Mouse (Mus musculus) granulocyte monocyte progenitor cell, adult 5-6 weeks (primary cell): ENCODE data around the gene Smim11. TPM values are rescaled to one million over a fixed set of nuclear protein-coding genes. Genes with fewer than 3 reads are reported as not detected.

Source experiments
- ATAC-seq: replicated peaks from 2 replicates; pipeline ENCODE4 v1.8.0; 2016; ENCODE audit warnings: mild to moderate bottlenecking, moderate TSS enrichment, inconsistent platforms; ENCODE audit not compliant: poor library complexity, severe bottlenecking
- total RNA-seq, 2 experiments: library from RNA; stranded (forward) in 1 of 2; stranded (reverse) in 1 of 2; fragments of 200-712, 200-1000 nt in 1 of 2; fragments of >200 nt in 1 of 2; fragmentation: Nextera tagmentation in 1 of 2; gene quantifications; 2 replicates each; pipeline ENCODE4 v1.2.3; 2014 to 2017

The Smim11 gene
- total RNA-seq (2014; fragmentation: Nextera tagmentation) (100 and 115 TPM in 2 replicates), total RNA-seq (2017) (120 and 157 TPM in 2 replicates)

DNA sequence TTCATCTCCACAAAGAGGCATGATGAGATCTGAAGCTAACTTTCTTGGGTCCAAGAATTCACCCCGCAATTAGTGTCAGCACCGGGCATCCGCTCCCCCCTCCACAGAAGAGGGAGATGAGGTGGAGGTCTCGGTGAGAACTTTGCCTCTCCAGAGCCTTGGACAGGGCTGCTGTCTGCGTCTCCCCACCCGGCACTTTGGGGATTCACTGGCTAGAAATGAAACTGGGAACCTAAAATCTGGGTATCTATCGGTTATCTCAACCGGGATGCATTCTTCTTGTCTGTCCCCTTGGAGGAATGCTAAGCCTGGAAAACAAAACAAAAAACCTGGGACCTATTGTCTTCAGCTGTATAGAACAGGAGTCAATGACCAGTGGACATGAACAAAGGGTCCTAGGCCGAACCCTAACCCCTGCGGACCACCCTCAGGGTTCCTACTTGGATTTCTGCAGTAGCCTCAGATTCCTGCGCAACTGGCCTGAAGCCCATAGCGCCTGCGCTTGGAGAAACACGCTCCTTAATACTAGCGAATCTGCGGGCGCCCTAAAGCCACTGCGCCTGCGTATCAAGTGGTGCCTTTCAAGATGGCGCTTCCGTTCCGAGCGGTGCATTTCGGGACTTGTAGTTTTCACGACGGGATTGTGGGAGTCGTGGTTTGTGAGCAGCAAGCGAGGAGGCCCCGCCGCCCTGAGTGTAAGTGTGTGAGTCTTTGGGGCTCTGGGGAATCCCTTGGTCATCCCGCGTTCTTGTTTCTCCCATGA, at the start of gene Smim11:
Gene Smim11, plus strand, starts transcription at position 638 of the 763 bp plus-strand sequence.
- peak; percentile 94 for ATAC-seq

DNA sequence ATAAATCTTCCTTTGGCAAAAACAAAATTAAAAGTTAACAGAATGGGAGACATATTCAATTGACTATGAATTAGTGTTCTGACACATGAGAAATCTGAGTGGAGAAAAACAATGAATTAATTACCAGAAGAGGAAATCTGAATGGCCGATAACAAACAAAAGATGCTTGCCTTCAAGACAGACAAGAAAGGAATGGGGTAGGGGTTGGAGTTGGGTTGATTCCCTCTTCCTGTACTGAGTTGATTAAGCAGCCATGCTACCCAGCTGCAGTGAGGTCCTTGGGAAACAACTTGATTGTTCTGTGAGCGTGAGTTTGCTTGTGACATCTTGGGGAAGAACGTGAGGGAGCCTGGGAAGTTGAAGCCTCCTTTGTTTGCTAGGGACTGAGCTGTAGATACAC, 46.8 kb upstream of the Smim11 start:
- ATAC-seq = no peak

DNA sequence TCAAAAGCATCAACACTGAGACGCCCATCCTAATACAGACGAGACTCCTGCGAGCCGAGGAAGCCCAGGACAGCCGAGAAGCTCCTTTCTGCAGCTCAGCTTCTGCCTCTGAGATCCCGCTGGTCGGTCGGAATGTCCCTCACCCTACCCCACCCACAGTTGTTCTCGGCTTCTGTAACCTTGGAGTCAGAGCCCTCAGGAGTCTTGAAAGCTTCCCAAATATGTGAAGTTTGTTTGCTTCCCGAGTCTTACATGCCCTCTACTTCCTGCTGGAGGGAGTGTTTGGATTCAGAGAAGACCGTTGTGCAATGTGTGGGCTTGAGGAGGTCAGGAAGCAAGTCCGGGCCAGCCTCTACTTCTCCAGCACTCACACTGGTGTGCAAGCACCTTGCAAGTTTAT, 33.2 kb upstream of the Smim11 start:
- ATAC-seq = no peak

DNA sequence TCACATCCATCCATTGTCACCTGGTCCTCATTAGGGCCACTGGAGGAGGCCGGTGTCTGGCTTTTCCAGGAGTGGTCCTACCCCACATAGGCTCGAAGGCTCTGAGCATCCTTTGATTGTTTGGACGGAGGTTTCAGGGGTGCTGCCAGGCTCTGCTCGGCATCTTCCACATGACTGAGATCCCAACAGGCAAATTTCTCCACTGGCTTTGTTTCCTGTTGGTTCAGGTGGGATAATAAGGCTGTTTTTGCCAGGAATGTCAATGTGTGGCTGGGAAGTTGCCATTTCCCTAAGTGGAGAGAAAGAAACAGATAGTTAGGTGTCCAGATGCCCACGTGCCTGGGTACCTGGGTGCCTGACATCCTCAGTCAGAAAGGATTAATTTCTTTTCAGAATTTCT, 26.6 kb upstream of the Smim11 start:
- no peak for ATAC-seq

DNA sequence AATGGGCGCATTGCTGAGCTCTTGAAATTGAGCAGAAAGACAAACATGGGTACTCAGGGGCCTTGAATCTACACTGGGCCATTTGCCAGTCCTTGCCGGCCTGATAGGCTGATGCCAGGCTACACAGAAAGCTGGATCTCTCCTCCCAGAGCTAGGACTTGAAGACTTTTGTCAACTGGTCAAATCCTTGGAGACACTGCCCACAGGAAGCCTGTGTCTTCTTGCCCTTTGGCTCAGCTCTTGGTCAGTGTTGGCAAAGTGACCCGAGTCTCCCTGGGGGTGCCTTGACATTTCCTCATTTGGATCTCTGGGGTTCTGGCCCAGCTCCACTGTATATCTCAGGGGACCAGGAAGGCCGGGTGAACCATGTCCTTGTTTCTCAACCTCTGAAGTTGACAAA, 25.6 kb upstream of the Smim11 start:
- ATAC-seq = no peak

DNA sequence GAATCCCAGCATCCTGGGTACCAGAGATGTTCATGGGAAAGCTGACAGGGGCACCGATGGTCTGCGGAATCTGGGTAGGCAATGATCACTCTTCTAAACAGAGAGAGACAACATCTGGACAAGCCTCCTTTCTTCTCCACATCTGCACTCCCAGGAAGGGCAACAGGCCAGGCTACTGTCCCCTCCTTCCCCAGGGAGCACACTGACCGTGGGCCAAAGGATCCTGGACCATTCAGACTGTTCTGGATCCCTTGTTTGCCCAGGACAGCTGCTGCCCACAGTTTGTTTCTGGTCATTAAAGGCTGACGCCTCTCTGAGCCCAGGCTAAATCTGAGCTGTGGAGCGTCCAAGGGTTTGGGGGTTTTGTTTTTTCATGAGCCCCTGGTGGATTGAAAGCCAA, 18.4 kb upstream of the Smim11 start:
- no peak for ATAC-seq

DNA sequence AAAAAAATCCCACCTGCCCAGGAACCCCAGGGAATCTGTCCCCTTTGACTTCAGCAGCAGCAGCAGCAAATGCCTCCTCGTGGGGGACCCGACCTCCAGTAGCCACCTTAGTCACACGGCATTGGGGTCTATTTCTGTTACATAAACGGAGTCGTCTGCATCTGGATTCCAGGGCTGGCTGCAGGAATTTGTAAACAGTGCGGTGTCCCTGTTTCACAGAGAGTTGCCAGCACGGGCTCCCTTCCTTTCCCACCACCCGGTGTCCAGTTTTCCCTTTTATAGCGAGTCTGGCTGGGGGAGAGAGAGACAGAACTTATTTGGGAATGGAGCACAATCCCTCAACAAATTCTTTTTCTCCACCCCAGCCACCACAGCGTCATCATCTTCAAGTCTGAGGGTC, 16.0 kb upstream of the Smim11 start:
- ATAC-seq = no peak

DNA sequence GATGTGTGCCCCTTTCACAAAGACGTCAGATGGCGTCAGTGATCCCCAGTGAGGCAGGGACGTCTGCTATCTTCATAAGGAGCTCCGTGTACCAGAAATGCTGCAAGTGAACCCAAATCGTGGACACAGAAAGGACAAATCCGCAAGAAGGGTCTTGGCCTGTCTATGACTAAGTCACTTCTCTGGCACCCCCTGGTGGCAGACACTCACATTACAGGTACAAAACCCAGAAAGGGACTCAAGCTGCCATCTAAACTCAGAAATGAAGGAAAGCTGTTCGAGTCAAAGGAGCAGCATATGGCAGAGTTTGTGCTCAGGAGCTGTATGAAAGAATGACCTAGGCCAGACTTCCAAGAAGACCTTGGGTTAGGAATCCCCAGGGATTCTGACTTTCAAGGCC, 14.5 kb upstream of the Smim11 start:
- peak; percentile 74 for ATAC-seq

DNA sequence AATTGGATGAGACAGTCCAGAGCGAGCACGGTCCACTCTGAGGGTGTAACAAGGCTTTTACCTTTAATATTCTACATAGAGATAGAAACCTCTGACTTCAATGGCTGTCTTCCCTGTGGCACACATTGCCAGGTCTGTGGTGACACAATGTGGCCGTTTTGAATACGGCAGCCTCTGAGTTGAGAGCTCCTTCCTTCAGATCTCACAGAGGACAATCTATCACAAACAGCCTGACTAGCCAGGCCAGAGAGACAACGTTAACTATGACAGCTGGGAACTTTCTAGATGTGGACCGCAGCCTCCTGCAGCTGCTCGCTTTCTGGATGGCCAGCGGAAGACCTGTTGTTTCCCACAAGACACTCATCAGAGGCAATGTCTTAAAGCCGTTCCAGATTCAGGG, 12.3 kb upstream of the Smim11 start:
- no peak for ATAC-seq

DNA sequence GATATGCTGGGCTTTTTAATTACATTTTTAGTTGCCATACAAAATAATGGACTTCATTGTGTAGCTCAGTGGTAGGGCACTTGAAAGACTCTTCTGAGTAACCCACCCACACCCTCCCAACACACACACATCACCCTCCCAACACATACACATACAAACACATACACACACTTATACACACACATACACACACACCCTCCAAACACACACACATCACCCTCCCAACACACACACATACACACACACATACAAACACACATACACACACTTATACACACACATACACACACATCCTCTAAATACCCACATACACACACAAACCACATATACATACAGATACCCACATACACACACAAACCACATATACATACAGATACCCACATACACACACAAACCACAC, 11.0 kb upstream of the Smim11 start:
- ATAC-seq = no peak

DNA sequence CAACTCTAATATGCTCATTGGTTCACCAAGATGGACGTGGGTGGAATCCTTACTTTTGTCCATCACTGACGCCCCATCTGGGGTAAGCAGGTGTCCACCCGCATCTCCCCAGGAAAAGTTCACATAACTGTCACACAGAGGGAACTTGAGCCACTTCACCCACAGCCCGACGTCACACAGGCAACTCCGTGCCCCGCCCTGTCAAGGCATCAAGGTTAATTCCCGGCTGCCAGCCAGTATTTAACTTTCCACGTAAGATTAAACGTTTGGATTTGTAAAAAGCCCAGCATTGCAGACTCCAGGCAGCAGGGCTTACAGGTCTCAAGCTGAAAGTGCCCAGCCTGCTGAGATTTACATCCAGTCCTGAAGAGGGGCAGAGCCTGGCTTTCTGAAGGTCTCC, 9.0 kb upstream of the Smim11 start, which contains the start of gene Kcne2:
Gene Kcne2, plus strand, starts transcription at position 289 of the 400 bp plus-strand sequence.
- no peak for ATAC-seq

DNA sequence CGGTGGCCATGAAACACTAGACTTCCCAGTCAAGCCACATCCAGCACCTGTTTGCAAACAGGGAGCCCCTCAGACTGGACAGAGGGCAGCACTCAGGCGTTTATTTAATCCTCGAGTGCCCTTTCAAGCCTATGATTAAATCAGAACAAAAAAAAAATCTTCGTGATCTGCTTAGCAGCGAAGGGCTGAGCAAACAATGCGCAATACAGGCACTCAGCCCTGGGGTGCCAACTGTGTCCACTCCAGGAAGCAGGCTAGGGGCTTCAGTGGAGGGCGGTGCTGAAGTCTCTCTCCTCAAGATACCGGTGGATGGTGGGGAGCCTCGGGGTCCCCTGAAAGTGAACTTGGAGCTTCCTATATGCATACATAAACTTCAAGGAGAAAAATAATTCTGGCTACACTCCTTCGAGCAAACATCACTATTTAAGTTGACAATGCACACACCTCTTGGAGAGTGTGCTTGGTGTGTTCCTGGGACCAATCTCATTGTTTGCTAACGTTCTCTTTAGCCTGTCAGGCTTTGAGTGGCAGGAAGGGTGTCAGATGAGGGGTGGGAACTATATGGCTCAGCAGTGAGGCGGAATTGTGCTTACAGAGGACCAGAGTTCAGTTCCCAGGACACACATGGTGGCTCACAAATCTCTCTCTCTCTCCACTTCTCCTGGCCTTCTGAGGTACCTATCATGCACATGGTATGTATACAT, 6.7 kb upstream of the Smim11 start:
- no peak for ATAC-seq

DNA sequence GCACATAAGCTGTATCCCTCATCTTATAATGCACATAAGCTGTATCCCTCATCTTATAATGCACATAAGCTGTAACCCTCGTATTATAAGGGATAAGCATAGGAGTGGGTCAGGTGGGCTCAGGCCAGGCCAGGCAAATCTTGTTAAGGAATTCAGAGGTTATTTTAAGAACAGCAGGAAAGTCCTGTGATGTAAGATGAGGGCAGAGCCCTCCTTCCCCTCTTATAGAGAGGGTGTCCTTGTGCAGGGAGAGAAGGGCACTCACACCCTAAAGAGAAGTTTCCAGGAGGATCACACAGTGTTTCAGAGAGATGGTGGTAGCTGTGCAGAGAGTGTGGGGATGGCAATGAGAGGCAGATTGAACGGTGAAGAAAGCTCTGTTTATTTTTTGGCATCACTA, 5.8 kb upstream of the Smim11 start:
- no peak for ATAC-seq

DNA sequence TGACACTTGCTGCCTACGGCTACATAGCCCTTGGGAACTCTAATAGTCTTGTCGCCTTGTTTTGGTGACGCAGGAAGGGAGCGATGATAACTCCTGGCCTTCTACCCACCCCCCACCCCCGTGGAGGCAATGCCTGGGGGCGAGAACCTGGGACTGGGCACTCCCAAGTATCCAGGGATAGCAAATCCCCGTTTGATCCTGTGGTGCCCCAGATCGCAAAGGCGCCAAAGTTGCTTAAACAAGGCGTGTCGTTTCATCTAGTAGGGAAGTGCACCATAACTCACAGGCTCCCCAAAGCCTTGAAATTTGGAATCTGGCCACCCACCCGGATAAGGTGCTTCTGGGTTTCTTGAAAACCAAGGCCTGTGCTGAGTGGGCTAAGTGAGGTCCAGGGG, 323 bp downstream of the Smim11 start:
- ATAC-seq = peak; percentile 51

DNA sequence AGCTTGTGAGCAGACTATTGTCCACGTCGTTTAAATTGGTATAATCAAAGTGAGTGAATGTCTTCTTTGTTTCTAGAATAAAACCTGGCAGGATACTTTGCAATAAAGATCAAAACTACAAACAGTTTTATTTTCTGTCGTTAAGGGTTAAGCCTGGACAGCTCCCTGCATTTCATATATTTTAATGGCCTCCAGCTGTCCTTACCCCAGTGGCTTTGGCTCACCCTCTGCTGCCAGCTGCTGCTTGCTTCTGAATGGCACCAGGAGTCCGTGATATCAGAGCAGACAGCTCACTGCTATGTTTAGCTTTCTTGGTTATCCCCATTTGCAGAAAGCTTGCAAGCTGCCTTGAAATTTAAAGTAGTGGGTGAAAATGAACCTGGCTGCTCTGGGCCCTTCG, 903 bp downstream of the Smim11 start:
- ATAC-seq = no peak

DNA sequence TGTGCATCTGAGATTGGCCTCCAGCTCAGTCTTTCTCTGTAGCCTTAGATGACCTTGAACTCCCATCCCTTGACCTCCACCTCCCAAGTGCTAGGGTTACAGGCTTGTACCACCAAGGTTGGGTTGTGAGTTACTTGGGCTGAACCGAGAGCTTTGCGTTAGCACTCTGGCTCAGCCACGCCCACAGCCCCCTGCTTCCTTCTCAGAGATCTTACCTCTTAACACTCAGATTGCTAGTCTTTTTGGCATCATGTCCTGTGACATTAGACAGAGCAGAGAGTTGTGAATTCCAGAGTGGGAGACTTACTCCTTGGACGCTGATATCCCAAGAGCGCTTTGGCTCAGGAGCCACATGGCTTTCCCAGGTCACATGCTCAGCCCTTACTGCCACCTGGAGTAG, 1.4 kb downstream of the Smim11 start:
- ATAC-seq = no peak

DNA sequence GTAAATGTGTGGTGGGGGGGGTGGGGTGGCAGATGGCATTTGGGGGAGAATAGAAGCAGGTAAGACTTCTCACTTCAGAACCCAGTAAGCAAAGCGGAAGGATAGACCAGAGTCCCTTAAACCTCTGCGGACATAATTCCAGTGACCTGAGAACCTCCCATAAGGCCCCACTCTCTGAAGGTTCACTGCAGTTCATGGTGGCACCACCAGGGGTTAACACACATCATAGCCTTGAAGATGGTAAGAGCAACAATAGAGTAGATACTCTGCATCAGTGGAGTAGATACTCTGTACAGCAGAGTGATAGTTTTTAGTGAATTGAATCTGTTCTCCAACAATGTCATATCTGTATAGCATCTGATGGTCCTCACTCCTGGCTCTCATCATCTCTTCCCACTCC, 4.4 kb downstream of the Smim11 start:
- ATAC-seq = no peak

DNA sequence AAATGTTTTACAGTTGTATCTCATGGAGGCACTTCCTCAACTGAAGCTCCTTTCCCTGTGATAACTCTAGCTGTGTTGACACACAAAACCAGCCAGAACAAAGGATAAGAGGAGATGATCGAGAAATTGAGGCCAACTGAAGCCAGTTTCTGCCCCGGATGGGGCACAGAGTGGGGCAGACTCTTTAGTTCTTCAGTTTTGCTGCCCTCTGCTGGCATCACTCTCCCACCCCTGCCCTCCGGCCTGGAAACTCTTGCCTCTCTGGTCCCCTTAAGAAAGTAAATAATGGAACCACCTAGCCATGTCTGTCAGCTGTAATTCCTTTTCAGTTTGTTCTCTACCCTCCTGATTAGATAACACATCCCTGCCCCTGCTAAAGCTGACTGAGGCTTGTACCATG, 6.9 kb downstream of the Smim11 start:
- ATAC-seq = no peak

DNA sequence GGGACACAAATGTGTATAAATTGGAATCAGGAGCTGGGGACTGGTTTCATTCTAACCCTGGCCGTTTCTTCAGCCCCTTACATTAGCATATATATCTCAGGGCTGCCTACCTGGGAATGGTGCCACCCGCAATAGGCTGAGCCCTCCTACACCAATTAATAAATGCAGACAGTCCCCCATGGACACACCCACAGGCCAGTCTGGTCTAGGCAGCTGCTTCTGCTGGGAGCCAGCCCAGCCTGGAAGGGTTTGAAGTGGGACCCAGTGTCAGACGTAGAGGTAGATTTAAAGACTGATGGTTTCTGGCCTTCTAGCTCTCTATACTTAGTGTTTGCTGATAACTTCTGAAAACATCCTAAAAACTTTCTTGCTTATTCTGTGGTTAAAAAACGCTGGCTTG, 8.0 kb downstream of the Smim11 start:
- ATAC-seq = no peak

DNA sequence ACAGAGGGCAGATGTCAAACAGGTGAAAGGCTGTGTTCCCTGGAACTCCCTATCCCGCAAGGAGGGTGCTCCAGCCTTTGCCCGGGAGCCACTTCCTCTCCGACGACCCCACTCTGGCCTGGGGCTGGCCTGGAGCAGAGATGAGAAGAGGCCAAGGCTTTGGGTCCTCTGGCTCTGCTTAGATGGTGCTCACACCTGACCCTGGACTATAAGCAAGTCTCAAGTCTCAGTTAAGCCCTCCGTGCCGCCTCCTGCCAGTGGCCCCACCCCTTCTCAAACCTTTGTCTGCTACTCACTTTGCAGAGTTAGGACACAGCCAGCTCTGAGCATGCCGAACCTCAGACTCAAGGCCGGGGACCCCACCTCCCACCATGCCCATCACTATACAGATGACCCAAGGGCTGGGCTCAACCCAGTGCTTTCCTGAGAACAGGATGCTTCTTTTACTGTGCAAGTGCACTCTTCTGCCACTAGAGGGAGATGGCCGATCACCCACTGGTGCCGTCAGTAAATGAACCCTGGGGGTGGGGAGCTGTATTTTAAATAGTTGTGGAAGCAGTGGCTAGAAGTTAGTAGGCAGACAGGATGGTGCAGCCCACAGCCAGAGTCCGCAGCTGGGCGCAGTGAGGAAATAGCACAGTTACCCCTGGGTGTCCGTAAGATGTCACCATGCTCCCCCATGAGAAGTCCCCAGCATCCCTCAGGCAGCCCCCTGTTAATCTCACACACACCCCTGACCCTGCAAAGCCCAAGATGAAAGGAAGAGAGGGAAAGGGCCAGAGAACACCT, 13.1 kb downstream of the Smim11 start:
- peak; percentile 78 for ATAC-seq

DNA sequence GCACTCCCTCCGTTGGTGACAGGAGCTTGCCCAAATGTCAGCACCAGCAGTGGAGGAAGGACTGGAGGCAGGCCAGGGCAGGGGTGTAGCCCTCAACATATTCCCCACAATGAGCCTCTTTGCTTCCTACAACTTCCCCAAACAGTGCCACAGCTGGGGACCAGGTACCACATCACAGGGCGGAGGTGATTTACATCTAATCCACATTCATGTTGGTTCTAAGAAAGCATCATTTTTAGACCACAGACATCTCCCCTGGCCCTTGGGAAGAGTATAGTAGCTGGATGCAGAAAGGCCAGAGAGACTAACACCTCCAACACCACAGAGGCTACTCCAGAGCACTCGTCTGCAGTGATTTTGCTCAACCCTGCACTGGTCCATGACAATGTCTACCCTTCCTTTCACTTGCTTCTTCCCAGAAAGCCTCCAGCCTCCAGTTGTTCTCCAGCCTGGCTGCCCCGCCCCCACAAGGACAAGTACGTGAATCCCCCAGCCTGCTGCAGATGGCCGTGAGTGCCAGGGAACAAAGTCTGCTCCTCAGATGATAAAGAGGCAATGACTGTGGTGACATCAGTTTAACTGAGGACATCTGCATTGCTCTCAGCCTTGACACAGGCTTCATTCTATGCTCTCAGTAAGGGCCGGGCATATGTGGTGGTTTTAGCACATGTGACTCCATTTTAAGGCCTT, 15.1 kb downstream of the Smim11 start:
- no peak for ATAC-seq
